Mouse (Mus musculus) heart, postnatal 0 days (tissue): ENCODE data around the gene Gm17606.

Experiments used
- CTCF ChIP-seq: IDR thresholded peaks from 2 replicates; pipeline ENCODE4 v1.5.1; 2016; ENCODE audit warnings: antibody characterized with exemption, control low read depth, low read depth
- EP300 ChIP-seq: IDR thresholded peaks from 2 replicates; pipeline ENCODE4 v1.6.1; 2016; ENCODE audit warnings: antibody characterized with exemption, low read depth

GRCm38 (mm10) chr14:54687251-54687650 lies 46.5 kb downstream of the Gm17606 start:
- TF ChIP-seq CTCF = no peak
- 0 out of 2 replicates have a peak, but pooled peaks have one; percentile 3 for TF ChIP-seq EP300
